In genomic region chr11:106381011-106381410, GRCm38 (mm10) we compare ENCODE assay signal across 12 mouse cellular contexts. TPM values are rescaled to one million over a fixed set of nuclear protein-coding genes. Genes with fewer than 3 reads are reported as not detected.
DNase-seq lines count a peak whose midpoint lies in the region; ATAC-seq and TF ChIP-seq lines count a peak whose summit lies in the region.
"Had no signal": no experiment of that assay in that cellular context is flagged by ENCODE, and none has a peak within 500 bp of the region (broad histone marks: within the 10 kb centered on the region; RNA-seq: fewer than 3 reads in every experiment).

No protein-coding gene starts in this region.

- H3K9ac ChIP-seq in hindbrain, postnatal 0 days (replicated peaks; ENCODE audit: low read length), result no peak overlapping the region
- no peak overlapping the region for H3K9ac ChIP-seq in limb, embryonic 15.5 days

- 81% methylated on average over 11 of the region's 11 CpGs for WGBS in hindbrain, postnatal 0 days
- WGBS in hindbrain, embryonic 10.5 days, result 83% methylated on average over 11 of the region's 11 CpGs
- 75% methylated on average over 11 of the region's 11 CpGs for whole genome bisulfite sequencing in limb, embryonic 15.5 days

- no peak overlapping the region for H3K27ac ChIP-seq in hindbrain, postnatal 0 days
- H3K27ac ChIP-seq in hindbrain, embryonic 10.5 days, result no peak overlapping the region
- H3K27ac ChIP-seq in limb, embryonic 15.5 days, result no peak overlapping the region

- no peaks in the 10 kb centered on the region for H3K27me3 ChIP-seq in hindbrain, postnatal 0 days (ENCODE audit: insufficient read depth, low read length)
- H3K27me3 ChIP-seq in hindbrain, embryonic 10.5 days (ENCODE audit: insufficient read depth, poor library complexity, severe bottlenecking), result no peaks in the 10 kb centered on the region
- H3K27me3 ChIP-seq in limb, embryonic 15.5 days, result no peaks in the 10 kb centered on the region

- H3K9me3 ChIP-seq in hindbrain, postnatal 0 days (ENCODE audit: low read length), result no peaks in the 10 kb centered on the region
- H3K9me3 ChIP-seq in hindbrain, embryonic 10.5 days, result no peaks in the 10 kb centered on the region
- no peaks in the 10 kb centered on the region for H3K9me3 ChIP-seq in limb, embryonic 15.5 days

- no peaks in the 10 kb centered on the region for H3K36me3 ChIP-seq in hindbrain, postnatal 0 days (ENCODE audit: insufficient read depth, low read length)
- no peaks in the 10 kb centered on the region for H3K36me3 ChIP-seq in hindbrain, embryonic 10.5 days
- no peaks in the 10 kb centered on the region for H3K36me3 ChIP-seq in limb, embryonic 15.5 days

- DNase-seq in hindbrain, postnatal 0 days (ENCODE audit: low spot score), result no peak
- no peak for DNase-seq in hindbrain, embryonic 10.5 days (ENCODE audit: low spot score)
- DNase-seq in 3T3-L1 (ENCODE audit: low read depth, low spot score) (peak; percentile 11), MN1 (ENCODE audit: low spot score) (peak; percentile 73)
- no peak for DNase-seq in left cerebral cortex, adult 11 months (ENCODE audit: low spot score)
- DNase-seq in ovary, postnatal 36 days (ENCODE audit: low spot score), result no peak
- DNase-seq: cerebellum, adult 18-20 months; gastrocnemius, postnatal 10 days; thymus, postnatal 36 days had no signal

- TF ChIP-seq CTCF in hindbrain, postnatal 0 days (IDR thresholded peaks at IDR 0.05; ENCODE audit: low read depth), result 0 out of 2 replicates have a peak, but pooled peaks have one; percentile 7

- ATAC-seq in hindbrain, postnatal 0 days, result no peak
- ATAC-seq in limb, embryonic 15.5 days (ENCODE audit: insufficient number of reproducible peaks, low FRiP score, low TSS enrichment, low read depth), result no peak

- no peaks in the 10 kb centered on the region for H3K4me1 ChIP-seq in hindbrain, postnatal 0 days (ENCODE audit: insufficient read depth, low read length)
- 0 out of 2 replicates have a peak, but pooled peaks cover 4% of the 10 kb centered on the region for H3K4me1 ChIP-seq in hindbrain, embryonic 10.5 days (replicated peaks)
- no peaks in the 10 kb centered on the region for H3K4me1 ChIP-seq in limb, embryonic 15.5 days

- no peak overlapping the region for H3K4me3 ChIP-seq in hindbrain, postnatal 0 days (ENCODE audit: low read length)
- no peak overlapping the region for H3K4me3 ChIP-seq in hindbrain, embryonic 10.5 days
- H3K4me3 ChIP-seq in limb, embryonic 15.5 days, result peak overlapping the region; percentile 14; the same call in 1 of the 2 replicates

- H3K4me2 ChIP-seq in hindbrain, postnatal 0 days (ENCODE audit: low read depth, low read length), result no peak overlapping the region
- no peak overlapping the region for H3K4me2 ChIP-seq in limb, embryonic 15.5 days

RNA-seq across cellular contexts. Expression of gene Icam2, which starts 6.9 kb away (rescaled TPM):
- total RNA-seq in hindbrain, postnatal 0 days (2014; rRNA removed), result 3.8 and 11.4 TPM in 2 replicates
- 8.4 TPM in 2 replicates for polyA plus RNA-seq in hindbrain, postnatal 0 days (2015; fragmentation: Nextera tagmentation; extraction: Ambion mirVana)
- polyA plus RNA-seq in hindbrain, embryonic 10.5 days (2016; fragmentation: Nextera tagmentation; extraction: Ambion mirVana), result 16.9 and 17.2 TPM in 2 replicates
- 39.1 and 46.1 TPM in 2 replicates for polyA plus RNA-seq in limb, embryonic 15.5 days (2015; fragmentation: Nextera tagmentation; extraction: Ambion mirVana)

RNA-seq across cellular contexts. Expression of gene Prr29, which starts 15.7 kb away (rescaled TPM):
- total RNA-seq in hindbrain, postnatal 0 days (2014; rRNA removed), result not detected in 2 replicates
- polyA plus RNA-seq in hindbrain, postnatal 0 days (2015; fragmentation: Nextera tagmentation; extraction: Ambion mirVana), result not detected in 2 replicates
- not detected in 2 replicates for polyA plus RNA-seq in hindbrain, embryonic 10.5 days (2016; fragmentation: Nextera tagmentation; extraction: Ambion mirVana)
- polyA plus RNA-seq in limb, embryonic 15.5 days (2015; fragmentation: Nextera tagmentation; extraction: Ambion mirVana), result 0.38 and 0.70 TPM in 2 replicates
- total RNA-seq: adrenal gland, adult 18-20 months had no signal
- polyA plus RNA-seq: neural tube, embryonic 11.5 days had no signal

RNA-seq across cellular contexts. Expression of gene Scn4a, which starts 27.9 kb away (rescaled TPM):
- total RNA-seq in hindbrain, postnatal 0 days (2014; rRNA removed), result under 0.01 and 0.22 TPM in 2 replicates
- polyA plus RNA-seq in hindbrain, postnatal 0 days (2015; fragmentation: Nextera tagmentation; extraction: Ambion mirVana), result 0.04 TPM in 1 of 2 replicates, not detected in the other
- polyA plus RNA-seq in hindbrain, embryonic 10.5 days (2016; fragmentation: Nextera tagmentation; extraction: Ambion mirVana), result 0.05 TPM in 2 replicates
- polyA plus RNA-seq in limb, embryonic 15.5 days (2015; fragmentation: Nextera tagmentation; extraction: Ambion mirVana), result 0.46 and 1.8 TPM in 2 replicates

Comparison
In these comparisons a context has a peak if more than half of its experiments do, and no peak if none do; other contexts are left out.
1. DNase-seq: peak in 3T3-L1 (single experiment) and MN1 (single experiment); none in hindbrain, postnatal 0 days (single experiment), hindbrain, embryonic 10.5 days (single experiment), left cerebral cortex, adult 11 months (single experiment) and ovary, postnatal 36 days (single experiment).